Mouse (Mus musculus) heart, adult 11 months (tissue): ENCODE results near the gene Hps6.

ENCODE experiments used
- DNase-seq: peaks from one replicate; pipeline ENCODE4 v3.0.0; 2022

Gene Hps6

GRCm38 (mm10) chr19:46003371-46004226 is at the start of gene Hps6:
Gene Hps6 (plus strand): TSS chr19:46003508.
- DNase-seq = peak; percentile 99

DNA sequence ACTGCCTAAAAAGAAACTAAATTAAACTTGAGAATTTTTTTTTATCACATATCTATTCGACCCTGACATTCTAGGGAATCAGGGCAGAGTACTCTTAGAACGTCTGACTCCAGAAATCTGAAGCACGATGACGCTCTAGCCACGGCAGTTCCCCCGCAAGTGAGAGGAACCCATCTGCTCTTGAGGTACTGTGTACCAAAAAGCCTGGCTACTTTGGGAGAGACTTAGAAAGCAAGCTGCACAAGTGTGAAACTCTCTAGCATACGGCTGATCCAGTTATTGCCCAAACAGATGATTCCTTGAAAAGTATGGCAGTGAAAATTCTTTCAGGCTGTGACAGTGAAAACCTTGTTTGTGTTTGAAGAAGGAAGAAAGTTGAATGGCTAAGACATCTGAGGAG is 46.6 kb upstream of the Hps6 start:
- no peak for DNase-seq

DNA sequence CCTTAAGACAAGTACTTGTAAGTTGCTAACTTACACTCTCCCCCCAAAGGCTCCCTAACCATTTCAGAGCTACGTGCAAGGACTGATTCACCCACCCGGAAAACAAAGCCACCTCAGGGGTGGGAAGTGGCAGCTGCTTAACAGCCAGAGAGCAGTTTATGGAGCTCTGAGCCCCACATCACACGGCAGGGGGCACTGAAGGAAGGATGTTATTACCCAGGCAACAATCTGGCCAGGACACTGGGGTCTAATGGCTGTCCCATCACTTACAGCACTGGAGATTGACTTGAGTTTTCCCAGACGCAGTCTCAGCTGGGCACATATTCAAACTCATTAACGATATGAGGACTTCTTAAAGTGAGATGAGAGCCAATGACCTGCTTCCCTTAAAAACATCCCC is 42.5 kb upstream of the Hps6 start:
- DNase-seq = peak; percentile 29

GRCm38 (mm10) chr19:45984379-45984778 is 18.9 kb upstream of the Hps6 start:
- DNase-seq = peak; percentile 83

DNA sequence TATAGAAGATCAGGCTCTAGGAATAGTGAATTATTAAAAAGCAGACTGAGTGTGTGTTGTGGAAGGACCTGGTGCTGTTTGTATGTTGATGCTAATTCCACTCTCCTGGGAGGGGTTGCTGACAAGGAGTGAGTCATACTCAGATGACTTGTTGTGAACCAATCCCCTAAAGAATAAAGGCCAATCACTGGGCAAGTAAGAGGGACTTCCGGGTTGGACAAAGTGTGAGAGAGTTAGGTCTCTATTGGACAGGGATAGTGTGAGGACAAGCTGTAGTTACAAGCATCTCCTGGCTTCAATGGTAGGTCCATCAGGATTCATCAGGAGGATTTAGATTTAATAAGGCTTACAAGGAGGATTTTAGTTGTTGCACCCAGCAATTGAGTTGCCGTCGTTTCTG is 15.1 kb upstream of the Hps6 start:
- peak; percentile 40 for DNase-seq

DNA sequence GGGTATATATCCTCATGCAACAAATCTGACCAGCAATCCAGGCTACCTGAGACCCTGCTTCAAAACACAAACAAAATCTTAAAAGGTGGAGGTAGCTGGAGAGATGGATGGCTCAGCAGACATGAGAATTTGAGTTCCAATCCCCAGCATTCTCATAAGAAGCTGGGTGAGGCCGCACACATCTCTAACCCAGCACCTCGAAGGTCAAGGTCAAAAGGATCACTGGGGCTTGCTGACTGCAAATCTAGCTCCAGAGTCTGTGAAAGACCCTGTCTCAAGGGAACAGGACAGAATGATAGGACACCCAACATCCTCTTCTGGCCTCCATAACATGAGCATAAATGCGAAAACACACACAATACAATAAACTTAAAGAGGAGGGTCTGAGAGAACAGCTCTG is 12.1 kb upstream of the Hps6 start:
- DNase-seq = peak; percentile 61

- peak; percentile 31 for DNase-seq
Measured at GRCm38 (mm10) chr19:45993441-45993840, 9.9 kb upstream of the Hps6 start.

- peak; percentile 40 for DNase-seq
Measured at GRCm38 (mm10) chr19:45993981-45994737, 9.1 kb upstream of the Hps6 start.

DNA sequence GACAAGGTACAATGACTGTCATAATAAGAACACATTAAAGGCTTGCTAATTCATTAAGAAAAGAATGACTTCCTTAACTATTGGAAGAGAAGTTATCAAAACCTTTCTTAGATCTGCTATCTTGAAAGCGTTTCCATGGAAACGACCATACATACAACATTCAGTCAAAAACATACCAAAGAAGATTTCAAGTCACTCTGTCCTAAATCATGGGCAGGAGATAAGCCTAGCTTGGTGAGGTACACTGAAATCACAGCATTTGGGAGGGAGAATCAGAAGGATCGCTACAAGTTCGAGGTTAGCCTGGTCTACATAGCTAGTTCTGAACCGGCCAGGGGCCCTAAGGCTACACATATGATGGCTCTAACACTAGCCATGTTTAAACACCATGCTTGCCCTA is 5.9 kb upstream of the Hps6 start:
- peak; percentile 44 for DNase-seq

GRCm38 (mm10) chr19:45997785-45998693 is 5.3 kb upstream of the Hps6 start, which contains the start of gene Armh3:
Gene Armh3 (minus strand): TSS chr19:45998488.
- DNase-seq = peak; percentile 99

DNA sequence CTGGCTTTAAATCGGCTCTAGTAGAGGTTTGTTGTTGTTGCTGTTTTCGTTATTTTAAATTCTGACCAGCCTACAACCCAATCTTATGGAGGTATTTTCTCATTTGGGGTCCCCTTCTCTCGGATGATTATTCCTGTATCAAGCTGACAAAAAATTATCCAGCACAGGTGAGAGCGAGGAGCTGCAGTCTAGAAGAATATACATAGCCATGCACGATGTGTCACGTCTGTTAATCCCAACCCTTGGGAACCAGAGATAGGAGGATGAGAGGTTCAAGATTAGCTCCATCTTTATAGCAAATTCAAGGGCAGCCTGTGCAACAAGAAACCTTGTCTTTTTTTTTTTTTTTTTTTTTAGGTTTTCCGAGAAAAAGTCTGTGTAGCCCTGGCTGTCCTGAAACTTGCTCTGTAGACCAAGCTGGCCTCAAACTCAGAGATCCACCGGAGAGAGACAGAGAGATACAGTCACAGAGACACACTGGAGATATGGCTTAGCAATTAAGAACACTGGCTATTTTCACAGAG is 4.6 kb upstream of the Hps6 start:
- no peak for DNase-seq

DNA sequence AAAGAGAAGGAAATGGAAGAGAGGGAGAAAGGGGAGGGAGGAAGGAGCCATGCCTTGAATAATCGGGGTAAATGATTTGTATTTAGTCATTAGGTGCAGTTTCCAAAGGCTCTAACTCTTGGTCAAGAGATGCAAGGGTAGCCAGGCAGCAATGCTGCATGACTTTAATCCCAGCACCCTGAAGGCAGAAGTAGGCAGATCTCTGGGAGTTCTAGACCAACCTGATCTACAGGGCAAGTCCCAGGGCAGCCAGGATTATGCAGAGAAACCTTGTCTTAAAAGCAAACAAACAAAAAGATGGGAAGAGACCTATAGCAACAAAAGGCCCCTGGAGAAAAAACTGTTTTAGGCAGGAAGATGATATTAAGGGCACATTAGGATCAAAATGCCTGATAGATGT is 3.9 kb upstream of the Hps6 start:
- DNase-seq = no peak

GRCm38 (mm10) chr19:46002279-46002678 is 1.0 kb upstream of the Hps6 start:
- no peak for DNase-seq

DNA sequence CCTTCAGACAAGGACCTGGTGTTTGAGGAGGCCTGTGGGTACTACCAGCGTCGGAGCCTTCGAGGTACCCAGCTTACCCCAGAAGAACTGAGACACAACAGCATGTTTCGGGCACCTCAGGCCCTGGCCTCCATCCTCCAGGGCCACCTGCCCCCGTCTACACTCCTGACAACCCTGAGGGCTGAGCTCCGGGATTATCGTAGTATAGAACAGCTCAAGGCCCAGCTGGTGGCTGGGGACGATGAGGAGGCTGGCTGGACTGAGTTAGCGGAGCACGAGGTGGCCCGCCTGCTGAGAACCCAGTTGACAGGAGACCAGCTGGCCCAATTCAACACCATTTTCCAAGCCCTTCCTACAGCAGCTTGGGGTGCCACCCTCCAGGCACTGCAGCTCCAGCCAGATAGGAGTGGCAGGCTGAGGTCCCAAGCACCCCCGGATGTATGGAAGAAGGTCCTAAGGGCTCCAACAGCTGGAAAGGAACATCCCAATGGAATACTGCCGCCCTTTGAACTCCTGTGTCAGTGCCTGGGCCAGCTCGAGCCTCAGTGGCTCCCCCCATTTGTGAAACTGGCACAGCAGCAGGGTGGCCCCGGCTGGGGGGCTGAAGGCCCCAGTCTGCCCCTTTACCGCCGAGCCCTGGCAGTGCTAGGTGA is 1.6 kb downstream of the Hps6 start:
- DNase-seq = peak; percentile 89

DNA sequence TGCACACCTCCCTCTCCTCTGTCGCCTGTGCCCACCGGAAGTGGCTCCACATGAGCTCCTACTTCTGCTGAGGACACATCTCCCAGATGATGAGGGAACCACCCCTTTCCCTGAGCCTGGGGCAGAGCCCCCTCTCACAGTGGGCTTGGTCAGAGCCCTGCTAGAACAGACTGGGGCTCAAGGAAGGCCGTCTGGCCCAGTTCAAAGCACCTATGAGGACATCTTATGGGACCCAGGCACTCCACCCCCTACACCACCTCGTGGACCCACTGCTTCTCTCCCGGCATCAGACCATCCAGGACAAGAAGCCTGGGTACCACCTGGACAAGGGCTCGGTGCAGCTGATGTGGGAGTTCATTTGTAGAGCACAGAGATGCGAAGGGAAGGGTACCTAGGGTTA is 2.4 kb downstream of the Hps6 start:
- DNase-seq = peak; percentile 87

DNA sequence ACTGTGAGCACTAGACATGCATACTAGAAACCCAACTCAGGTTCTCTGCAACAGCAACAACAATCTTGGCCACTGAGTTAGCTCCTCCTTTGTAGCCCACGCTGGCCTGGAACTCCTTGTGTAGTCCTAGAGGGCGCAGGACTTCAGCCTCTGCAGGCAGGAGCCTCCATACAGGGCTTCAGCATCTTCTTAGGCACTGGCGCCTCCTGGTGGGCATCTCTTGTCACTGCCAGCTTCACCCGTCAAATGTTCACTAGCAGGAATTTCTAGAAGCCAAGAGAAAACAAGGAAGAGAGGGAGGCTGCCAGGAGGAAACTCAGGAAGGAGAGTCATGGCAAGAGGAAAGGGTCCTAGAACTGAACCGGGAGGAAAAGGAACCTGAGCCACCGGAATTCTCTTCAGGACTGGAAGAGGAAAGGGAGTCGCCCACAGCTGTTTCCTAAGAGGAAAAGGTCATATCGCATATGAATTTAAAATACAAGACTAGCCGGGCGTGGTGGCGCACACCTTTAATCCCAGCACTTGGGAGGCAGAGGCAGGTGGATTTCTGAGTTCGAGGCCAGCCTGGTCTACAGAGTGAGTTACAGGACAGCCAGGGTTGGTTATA is 11.4 kb downstream of the Hps6 start:
- DNase-seq = peak; percentile 98

DNA sequence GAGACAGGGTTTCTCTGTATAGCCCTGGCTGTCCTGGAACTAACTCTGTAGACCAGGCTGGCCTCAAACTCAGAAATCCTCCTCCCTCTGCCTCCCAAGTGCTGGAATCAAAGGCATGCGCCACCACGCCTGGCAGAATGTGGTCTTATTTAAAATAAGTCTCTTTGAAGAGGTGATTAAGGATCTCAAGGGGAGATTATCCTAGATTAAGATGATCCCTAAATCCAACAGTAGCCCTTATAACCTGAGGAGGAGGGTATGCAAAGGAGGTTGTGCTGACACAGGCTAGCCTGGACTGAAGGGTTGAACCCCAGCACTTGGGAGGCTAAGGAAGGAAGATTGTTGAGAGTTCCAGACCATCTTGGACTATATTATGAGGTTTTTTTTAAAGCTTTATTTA is 12.7 kb downstream of the Hps6 start:
- DNase-seq = no peak

GRCm38 (mm10) chr19:46024959-46025358 is 21.7 kb downstream of the Hps6 start:
- DNase-seq = no peak

DNA sequence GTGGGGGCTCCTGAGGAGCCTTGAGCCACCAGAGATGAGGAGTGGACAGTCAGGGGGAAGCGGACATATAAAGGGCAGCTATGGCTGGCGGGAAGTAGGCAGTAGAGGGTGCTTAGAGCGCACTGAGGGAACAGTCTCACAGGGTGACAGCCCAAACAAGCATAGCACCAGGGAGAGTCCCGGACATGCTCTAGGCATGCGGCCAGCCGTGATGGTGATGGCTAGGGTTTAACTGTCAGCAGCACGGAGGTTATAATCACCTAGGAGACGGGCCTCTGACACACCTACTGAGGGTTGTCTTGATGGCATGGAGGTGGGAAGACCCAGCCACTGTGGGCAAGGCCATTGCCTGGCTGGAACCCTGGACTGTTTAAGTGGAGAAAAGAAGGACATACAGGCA is 23.3 kb downstream of the Hps6 start:
- DNase-seq = peak; percentile 91

DNA sequence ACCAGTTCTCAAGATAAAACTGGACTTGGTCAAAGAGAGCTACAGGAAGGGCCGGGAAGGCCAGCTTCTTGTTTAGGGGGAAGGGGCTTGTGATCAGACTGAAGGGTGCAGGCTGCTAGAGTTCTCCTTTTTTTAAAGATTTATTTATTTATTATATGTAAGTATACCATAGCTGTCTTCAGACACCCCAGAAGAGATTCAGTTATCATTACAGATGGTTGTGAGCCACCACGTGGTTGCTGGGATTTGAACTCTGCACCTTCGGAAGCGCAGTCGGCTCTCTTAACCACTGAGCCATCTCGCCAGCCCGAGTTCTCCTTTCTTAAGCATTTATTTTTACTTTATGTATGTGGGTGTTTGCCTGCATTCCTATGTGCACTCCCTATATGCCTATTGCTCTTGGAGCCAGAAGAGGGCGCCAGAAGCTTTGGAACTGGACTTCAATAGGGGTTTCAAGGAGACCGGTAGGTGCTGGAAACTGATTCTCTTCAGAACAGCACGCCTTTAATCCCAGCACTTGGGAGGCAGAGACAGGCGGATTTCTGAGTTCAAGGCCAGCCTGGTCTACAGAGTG is 25.5 kb downstream of the Hps6 start:
- DNase-seq = peak; percentile 82

GRCm38 (mm10) chr19:46029652-46030051 is 26.3 kb downstream of the Hps6 start:
- DNase-seq = no peak
